Mouse (Mus musculus): Measurements from ENCODE around the gene Ccin. TPM values are rescaled to one million over a fixed set of nuclear protein-coding genes. Genes with fewer than 3 reads are reported as not detected.

The Ccin gene
- total RNA-seq, 2 experiments from 2014 or later, result not detected

DNA sequence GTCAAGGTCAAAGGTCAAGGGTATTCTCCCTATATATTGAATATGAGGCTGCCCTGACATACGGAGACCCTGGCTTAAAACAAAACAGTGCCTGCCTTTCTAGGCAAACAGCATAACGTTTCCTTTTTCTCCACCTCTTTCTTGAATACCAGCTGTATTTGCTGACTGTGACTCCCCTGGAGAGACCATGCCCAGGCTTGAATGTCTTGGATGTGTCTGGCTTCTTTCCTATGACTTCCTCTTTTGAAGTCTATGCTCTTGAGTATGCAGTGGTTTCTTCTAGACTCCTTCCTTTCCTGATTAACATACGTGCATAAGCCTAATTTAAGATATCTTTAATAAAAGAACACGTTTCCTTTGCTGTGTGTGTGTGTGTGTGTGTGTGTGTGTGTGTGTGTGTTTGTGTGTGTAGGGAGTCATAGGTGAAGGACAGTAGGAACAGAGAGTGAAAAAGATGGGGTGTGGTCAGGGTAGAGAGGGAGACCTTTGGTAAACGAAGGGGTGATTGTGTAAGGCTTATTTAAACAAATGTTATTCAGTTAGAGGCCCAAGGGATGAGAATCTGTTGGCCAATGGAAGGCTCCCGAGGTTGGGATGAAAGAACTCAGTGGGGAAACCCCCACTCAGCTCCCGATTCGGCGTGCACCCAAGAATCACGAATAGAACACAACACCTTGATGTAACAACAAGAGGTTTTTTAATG is 8.2 kb upstream of the Ccin start:
- no peak for DNase-seq

DNA sequence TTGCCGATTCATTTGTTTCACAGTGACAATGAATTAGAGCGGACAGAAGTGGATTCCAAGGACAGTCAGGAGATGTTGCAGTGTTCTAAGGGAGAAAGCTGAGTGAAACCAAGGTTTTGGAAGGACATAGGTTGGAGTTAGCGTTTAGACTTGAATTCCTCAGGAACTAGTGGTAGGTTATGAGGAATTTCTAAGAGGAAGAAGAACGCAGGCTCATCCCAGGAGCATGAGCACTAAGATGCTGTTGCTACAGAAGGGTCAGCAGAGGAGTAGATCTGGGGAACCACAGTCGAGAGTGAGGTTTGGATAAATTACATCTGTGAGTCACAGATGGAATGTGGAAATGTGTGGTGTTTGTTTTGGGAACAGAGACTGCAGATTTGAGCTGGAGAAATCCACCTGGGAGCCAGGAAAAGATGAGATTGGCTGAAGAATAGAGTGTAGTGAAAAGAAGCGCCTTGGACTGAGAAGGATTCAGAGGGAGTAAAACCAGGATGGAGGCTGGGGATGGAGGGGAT is 7.0 kb upstream of the Ccin start:
- no peak for DNase-seq

DNA sequence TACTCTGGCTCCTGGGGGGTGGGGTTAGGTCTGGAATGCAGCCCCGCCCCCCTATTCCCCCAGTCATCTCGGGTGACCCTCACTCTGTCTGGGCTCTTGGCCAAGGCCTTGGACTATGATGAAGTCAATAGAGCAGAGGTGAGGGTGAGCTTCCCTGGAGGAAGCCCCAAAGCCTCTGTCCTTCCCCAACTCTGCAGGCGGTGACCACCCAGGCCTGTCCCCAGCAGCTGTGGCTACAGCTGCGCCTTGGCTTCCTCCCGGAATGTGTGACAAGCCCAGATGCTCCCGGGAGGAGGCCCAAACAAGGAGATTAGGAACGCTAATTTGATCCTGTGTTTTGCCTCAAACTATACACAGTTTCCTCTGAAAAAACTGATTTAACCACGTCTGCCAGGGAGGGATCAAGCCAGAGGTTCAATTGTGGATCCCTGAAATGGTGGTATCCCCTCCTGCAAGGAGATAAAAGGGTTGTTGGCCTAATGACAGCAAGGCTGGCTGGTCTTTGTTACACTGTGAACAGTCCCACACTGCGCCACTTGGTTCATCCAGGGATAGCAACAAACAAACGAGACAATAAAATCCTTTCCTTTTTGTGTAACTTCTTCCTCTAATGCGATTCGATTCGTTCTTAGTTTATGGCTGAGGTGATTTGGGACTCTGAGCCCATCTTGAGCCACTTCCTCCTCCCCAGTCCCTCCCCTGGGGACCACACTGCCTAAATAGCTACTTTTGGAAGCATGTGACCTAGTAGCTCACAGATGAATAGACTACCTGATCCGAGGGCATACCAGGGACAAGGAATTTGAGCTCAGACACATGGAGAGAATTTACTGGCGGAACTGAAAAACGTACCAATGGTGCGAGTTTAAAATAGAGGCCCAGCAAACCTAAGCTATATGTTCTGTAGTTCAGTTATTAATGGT is 4.5 kb upstream of the Ccin start:
- peak; percentile 76 to 83 for DNase-seq

DNA sequence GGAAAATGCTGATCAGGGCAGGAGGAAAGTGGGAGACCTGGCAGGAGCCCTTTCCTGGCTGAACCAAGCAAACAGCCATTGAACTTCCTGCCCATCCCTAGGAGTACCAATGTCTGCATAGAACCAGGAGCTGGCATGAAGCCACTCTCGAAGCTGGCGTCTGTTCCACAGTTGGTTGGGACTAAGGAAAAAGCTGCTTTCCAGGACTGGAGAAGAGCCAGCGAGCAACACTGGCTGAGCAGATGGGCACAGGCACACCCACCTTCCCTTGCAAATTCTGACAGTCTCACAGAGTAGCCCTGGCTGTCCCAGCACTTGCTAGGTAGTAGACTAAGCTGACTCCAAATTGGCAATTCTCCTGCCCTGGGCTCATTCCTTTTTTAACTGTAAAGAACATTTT is 3.5 kb upstream of the Ccin start:
- DNase-seq, result peak; percentile 65 to 76

DNA sequence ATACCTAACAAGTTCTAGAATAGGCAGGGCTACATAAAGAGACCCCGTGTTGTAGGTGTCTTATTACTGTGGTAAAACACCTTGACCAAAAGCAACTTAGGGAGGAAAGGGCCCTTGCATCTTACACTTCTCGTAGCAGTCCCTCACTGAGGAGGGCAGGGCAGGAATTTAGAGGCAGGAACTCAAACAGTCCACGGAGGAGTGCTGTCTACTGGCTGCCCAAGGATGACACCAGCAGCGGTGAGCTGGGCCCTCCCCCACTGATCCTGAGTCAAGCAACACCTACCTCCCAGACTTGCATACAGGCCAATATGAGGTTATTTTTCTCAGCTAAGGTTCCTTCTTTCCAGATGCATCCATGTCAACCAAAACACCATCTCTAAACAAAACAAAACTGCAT is 3.0 kb upstream of the Ccin start:
- no peak for DNase-seq

DNA sequence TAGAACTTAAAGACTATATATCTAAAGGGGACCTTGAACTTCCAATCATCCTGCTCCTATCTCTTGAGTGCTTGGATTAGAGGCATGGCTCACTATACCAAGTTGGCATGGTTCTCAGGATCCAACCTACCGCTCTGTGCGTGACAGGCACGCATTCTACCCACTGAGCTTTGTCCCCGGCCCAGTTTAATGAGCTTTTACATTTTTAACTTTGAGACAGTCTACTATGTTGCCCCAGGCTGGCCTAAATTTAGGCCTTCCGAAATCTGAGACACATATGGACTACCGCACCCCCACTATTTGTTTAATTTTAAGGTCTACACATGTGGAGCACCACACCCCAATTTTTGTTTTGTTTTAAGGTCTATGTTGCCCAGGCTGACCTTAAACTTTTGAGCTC is 2.4 kb upstream of the Ccin start:
- no peak for DNase-seq

DNA sequence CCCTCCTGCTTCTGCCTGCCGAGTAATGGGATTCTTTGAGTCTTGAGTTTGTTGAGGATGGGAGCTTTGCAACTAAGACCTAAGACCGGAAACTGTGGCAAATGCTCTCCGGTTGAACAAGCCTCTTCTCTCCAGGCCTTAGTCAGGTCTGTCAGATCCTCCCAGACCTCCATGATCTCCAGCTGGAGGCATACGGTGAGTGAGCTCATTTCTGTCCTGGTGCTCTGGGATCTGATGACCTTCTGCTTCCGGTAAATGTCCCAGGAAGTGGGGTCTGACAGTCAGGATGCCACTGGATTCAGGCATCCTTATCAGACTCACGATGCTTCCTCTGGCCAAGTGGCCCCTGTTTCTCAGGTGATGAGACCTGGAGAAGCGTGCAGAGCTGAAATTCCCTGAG is 2.0 kb upstream of the Ccin start:
- no peak for DNase-seq

DNA sequence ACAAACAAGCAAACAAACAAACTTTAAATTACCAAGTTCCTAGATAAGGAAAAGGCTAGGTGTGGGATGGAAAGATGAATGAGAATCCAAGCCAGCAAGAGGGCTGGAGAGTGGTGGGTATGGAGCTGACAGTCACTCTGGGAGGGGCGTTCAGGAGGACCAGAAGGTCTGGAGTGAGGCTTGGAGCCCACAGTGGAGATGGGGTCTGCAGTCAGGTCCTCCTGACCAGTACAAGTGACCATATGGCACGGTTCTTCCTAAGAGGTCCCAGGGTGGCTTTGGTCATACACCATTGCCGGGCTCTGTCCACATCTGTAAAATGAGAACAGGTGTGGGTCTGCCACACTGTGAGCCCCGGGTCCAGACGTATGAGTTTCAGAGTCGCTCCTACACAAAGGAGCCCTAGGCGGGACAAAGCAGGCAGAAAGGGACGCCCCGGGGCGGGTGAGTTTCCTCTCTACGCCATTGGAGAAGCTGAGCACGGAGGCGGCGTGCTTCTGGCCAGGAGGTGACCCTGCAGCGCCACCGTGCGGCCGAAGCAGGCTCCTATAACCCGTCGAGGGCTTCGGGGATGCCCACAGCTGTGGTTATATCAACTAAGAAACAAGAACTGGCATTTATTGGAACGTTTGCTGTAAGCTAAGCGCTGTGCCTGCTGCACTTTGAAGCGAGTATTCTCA is 1.1 kb upstream of the Ccin start:
- peak; percentile 96 to 97 for DNase-seq

DNA sequence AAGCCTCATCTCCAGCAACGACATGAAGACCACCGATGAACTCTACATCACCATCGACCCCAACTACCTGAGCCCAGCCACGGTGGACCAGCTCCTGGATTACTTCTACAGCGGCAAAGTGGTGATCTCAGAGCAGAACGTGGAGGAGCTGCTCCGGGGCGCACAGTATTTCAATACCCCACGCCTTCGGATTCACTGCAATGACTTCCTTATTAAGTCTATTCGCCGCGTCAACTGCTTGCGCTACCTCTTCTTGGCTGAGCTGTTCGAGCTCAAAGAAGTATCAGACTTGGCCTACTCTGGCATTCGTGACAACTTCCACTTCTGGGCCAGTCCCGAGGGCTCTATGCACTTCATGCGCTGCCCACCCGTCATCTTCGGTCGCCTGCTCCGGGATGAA is 473 bp downstream of the Ccin start:
- no peak for DNase-seq

DNA sequence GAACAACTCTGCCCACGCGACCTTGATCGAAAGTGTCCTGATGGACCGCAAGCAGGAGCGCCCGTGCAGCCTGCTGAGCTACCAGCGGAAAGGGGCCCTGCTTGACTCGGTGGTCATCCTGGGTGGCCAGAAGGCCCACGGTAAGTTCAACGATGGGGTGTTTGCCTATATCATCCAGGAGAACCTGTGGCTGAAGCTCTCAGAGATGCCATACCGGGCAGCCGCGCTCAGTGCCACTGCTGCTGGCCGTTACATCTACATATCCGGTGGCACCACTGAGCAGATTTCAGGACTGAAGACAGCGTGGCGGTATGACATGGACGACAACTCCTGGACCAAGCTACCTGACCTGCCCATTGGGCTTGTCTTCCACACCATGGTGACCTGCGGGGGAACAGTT is 1.0 kb downstream of the Ccin start:
- no peak for DNase-seq

DNA sequence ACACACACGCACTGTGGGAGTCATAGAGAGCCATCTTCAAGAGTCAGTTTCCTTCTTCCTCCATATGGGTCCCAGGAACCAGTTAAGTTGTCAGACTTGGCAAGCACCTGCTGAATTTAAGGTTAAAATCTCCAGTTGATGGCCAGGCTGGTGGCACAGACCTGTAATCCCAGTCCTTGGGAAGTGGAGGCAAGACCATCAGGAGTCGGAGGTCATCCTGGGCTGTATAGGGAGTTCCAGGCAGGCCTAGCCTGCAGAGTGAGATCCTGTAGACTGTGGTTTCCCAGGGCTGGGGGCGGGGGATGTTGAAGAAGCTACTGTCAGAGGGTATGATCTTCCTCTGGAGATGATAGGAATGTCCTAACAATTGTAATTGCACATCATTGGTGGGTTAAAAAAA is 5.7 kb downstream of the Ccin start:
- DNase-seq, result no peak

DNA sequence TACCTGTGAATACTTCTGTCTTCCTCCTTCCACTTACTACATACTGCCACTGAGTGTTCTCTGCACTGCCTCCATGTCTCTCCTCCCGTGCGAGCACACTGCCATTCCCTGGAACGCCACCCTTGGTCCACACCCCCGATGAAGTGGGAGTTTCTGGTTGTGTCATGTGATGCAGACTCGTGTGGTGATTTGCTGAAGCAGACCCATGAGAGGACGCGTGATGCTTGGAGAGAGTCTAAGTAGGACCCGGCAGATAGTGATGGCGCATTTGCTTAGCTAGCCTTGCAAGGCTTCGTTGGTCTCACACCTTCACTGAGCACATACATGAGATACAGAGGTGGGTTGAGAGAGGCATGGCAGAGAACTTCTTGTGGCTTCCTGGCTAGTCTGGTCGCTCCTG is 9.8 kb downstream of the Ccin start:
- DNase-seq, result no peak

DNA sequence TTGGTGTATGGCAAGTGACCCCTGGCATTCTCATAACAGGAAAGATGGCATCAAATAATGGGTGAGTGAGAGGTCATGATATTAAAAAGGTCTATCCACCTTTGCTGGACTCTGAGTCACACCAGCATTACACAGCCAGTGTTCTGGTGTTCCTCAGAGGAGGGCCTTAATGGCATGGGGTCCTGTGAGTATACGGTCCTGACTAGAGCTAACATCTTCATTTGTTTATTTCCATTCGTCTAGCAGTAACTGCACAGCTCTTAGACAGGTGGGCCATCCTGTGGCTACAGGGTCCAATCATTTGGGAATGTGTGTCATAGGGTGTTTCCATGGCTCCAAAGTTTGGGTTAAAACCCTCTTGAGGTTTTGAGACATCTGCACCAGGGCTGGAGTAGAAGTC is 11.1 kb downstream of the Ccin start:
- DNase-seq, result no peak

DNA sequence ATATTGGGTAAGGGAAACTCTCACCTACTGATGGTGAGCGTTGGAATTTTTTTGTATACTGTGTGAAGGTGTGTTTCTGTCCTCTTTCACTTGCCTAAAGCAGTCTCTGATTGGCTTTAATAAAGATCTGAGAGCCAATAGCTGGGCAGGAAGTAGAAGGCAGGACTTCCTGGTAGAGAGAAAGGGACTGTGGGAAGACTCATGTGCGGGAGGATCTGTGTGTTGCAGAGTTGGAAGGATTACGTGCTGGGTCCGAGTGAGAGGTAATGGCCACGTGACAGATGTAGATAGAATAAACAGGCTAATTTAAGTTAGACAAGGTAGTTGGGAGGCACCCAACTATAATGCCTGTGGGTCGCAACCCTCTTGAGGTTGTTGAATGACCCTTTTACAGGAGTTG is 20.3 kb downstream of the Ccin start:
- no peak for DNase-seq

DNA sequence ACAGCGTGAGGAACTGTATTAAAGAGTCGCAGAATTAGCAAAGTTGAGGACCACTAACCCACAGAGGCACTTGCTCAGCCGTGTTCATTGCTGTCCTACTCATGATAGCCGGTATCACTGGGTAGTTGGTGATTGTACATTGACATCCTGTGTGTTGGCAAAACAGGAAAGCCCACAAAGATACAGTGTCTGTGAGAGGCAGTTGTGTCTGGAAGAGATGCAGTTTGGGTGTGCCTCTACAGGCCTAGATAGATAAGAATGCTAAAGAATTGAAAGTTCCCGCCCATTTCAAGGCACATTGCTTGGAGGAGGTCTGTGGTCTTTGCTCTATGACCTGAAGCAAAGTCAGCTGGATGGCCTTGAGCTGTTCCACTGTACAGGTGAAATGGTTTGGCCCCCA is 20.8 kb downstream of the Ccin start, which contains the start of gene Clta:
TSS of gene Clta (plus strand) at position 327 of the 400 bp plus-strand sequence.
- DNase-seq, result no peak

DNA sequence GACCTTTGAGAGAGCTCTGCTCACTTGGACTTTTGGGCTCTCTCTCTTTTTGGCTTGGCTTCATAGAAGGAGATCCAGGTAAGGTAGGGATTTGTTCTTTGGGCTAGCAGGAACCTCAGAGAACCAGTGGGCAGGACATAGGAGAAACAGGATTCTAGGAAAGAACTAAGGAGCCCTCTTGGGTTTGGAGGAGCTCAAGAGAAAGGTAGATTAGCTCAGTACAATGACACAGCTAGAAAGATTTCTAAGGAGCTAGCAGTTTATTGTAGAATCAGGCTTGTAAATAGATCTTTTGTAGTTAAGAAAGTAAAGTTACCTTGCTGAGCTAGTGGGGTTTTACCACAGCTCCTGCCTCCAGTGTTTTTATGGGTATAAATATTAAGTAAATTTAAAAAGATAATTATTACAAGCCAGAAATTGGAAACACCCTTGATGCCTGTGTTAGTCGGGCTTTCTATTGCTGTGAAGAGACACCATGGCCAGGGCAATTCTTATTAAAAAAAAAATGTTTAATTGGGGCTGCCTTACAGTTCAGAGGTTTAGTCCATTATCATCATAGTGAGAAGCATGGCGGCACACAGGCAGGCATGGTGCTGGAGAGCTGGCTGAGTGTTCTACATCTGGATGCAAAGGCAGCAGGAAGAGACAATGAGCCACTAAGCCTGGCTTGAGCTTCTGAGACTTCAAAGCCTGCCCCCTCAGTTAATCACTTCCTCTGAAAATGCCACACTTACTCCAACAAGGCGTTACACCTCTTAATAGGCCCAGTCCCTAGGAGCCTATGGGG is 21.5 kb downstream of the Ccin start:
- DNase-seq, result no peak

DNA sequence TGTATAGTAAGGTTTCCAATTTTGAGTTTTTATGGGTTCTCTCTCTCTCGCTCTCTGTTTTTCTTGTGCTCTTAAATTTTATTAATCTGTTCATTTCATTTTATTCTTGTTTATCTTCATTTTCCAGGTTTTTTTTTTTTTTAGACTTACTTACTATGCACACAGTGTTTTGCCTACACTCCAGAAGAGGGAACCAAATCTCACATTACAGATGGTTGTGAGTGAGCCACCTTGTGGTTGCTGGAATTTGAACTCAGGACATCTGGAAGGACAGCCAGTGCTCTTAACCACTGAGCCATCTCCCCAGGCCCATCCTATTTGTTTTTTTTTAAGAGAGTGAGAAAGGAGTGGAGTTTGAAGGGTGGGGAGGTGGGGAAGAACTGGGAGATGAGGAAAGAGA is 26.9 kb downstream of the Ccin start:
- no peak for DNase-seq

DNA sequence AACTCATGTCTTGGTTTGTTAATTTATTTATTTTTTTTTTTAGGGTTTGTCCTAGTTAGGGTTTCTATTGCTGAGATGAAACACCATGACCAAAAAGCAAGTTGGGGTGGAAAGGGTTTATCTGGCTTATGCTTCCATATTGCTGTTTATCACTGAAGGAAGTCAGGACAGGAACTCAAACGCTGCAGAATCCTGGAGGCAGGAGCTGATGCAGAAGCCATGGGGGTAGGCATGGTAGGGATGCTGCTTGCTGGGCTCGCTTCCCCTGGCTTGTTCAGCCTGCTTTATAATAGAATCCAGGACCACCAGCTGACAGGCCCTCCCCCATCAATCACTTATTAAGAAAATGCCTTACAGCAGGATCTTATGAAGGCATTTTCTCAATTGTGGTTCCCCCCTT is 27.6 kb downstream of the Ccin start:
- DNase-seq, result no peak

DNA sequence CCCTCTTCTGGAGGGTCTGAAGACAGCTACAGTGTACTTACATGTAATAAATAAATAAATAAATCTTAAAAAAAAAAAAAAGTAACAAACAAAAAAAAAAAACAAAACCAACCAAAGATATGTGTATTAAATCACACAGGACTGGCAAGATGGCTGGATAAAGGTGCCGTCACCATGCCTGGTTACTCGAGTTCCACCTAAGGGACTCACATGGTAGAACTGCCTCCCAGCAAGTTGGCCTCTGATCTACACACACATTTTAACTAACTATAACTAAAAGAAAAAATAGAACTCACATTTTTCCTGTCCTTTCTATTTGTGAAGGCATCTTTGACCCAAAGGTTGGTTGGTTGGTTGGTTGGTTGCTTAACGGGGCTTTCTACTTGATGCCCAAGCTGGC is 28.5 kb downstream of the Ccin start:
- DNase-seq, result no peak

DNA sequence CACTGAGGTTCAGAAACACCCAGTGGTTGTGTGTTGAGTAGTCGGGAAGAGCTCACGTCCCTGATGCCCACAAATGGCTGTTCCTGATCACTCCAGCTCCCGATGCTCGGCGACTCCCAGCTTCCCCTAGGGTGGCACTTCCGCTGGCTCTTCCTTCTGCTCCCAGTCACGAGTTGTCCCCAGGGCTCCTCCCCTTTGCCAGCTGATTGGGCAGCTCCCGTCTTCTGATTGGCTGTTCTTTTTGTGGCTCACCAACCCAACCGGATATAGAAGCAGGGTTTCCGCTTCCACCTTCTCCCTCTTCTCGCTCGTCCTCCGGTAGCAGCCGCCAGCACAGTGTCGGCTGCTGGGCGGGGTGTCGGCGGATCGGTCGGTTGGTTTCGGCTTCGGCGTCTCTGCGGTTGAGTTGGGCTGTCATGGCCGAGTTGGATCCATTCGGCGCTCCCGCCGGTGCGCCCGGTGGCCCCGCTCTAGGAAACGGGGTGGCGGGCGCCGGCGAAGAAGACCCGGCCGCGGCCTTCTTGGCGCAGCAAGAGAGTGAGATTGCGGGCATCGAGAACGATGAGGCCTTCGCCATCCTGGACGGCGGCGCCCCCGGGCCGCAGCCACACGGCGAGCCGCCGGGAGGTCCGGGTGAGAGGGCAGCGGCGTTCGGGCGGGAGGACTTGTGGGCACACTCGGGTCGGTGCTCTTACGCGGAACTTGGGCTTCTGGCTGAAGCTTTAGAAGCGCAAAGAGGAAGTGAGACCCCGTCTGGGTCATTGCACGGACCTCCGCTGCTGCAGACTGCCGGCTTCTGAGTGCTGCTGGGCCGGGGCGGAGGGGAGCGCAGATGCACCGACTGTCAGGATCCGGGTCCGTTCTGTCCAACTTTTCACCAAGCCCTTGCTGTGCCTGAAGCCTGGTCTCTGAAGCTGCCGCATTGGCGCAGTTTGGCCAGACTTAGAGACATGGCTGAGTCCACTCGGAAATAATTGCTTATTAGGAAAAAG is 29.4 kb downstream of the Ccin start:
- DNase-seq, result peak; percentile 94
